Comparison of ENCODE assay signal across 10 mouse cellular contexts in the genomic region with DNA sequence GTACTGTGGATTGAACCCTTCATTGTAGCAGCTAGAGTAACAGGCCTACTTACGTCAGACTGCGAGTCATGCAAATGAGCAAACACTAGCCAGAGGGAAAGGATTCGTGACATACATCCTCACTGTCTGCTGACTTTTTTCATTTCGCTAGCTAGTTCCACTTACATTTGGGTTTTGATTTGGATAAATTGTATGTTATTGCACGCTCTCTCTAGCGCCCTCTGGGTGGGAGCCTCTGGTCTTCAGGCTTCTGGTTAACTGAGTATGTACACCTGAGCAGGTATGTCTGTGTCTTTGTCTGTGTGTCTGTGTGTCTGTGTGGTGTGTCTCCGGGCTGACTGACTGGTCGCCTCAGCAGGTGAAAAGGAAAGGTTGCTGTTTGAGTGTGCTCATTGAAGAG.
DNase-seq lines count a peak whose midpoint lies in the region.
"Had no signal": no experiment of that assay in that cellular context is flagged by ENCODE, and none has a peak within 500 bp of the region (broad histone marks: within the 10 kb centered on the region; RNA-seq: fewer than 3 reads in every experiment).

No protein-coding gene starts in this region.

- peak; percentile 30 to 47 for DNase-seq in cerebellum, adult 18-20 months
- no peak for DNase-seq in cerebellum, adult 11-12 months
- peak; percentile 42 for DNase-seq in kidney, postnatal 10 days
- no peak for DNase-seq in kidney, adult 8-10 months
- DNase-seq in retina, postnatal 1 day = peak; percentile 26
- no peak for DNase-seq in retina, embryonic 14.5 days (ENCODE audit: low spot score)
- DNase-seq in thymus, postnatal 25 days = peak; percentile 51
- no peak for DNase-seq in urinary bladder, postnatal 25 days (ENCODE audit: low spot score)
- DNase-seq: gastrocnemius, postnatal 25 days; kidney, postnatal 14 days had no signal

Comparison
In these comparisons a context has a peak if more than half of its experiments do, and no peak if none do; other contexts are left out.
1. DNase-seq: peak in cerebellum, adult 18-20 months (2 of 2), kidney, postnatal 10 days (single experiment), retina, postnatal 1 day (single experiment) and thymus, postnatal 25 days (single experiment); none in cerebellum, adult 11-12 months (single experiment), kidney, adult 8-10 months (0 of 2), retina, embryonic 14.5 days (single experiment) and urinary bladder, postnatal 25 days (single experiment).